ENCODE assay signal across 21 mouse cellular contexts in genomic region chr14:62455570-62455879, GRCm38 (mm10). TPM values are rescaled to one million over a fixed set of nuclear protein-coding genes. Genes with fewer than 3 reads are reported as not detected.
DNase-seq lines count a peak whose midpoint lies in the region; ATAC-seq and TF ChIP-seq lines count a peak whose summit lies in the region.
"Had no signal": no experiment of that assay in that cellular context is flagged by ENCODE, and none has a peak within 500 bp of the region (broad histone marks: within the 10 kb centered on the region; RNA-seq: fewer than 3 reads in every experiment).

No protein-coding gene starts in this region.

- H3K4me3 ChIP-seq in layer of hippocampus, adult 2 months, result no peak overlapping the region
- H3K4me3 ChIP-seq in neural tube, embryonic 13.5 days, result no peak overlapping the region
- H3K4me3 ChIP-seq in midbrain, embryonic 15.5 days, result no peak overlapping the region
- H3K4me3 ChIP-seq: heart, embryonic 10.5 days; limb, embryonic 10.5 days had no signal

- H3K36me3 ChIP-seq in neural tube, embryonic 13.5 days, result no peaks in the 10 kb centered on the region
- H3K36me3 ChIP-seq in midbrain, embryonic 15.5 days (replicated peaks), result no peaks in the 10 kb centered on the region
- H3K36me3 ChIP-seq: heart, embryonic 10.5 days; limb, embryonic 10.5 days had no signal

- WGBS in neural tube, embryonic 13.5 days, result 52% methylated on average over 5 of the region's 5 CpGs
- WGBS in midbrain, embryonic 15.5 days, result 53% methylated on average over 5 of the region's 5 CpGs

- no peak for DNase-seq in layer of hippocampus, adult 2 months (ENCODE audit: low spot score in 2 of 2)
- no peak for DNase-seq in layer of hippocampus, adult 11-12 months (ENCODE audit: low spot score)
- no peak for DNase-seq in neural tube, embryonic 10.5 days (ENCODE audit: extremely low spot score, low spot score)
- no peak for DNase-seq in Muller cell, postnatal 12 days (ENCODE audit: inconsistent ontology term)
- DNase-seq: cerebellum, adult 18-20 months; cerebellum, postnatal 25 days; embryo, embryonic 11 days; kidney, adult 2 months; kidney, postnatal 10 days; lung, adult 2 months; retina, postnatal 1 day; thymus, adult 2 months had no signal

- peak overlapping the region; percentile 2; the same call in 1 of the 2 replicates for H3K27ac ChIP-seq in layer of hippocampus, adult 2 months
- peak overlapping the region; percentile 39 for H3K27ac ChIP-seq in neural tube, embryonic 13.5 days (replicated peaks)
- H3K27ac ChIP-seq in midbrain, embryonic 15.5 days, result 0 out of 2 replicates have a peak overlapping the region, but pooled peaks have one; percentile 38
- H3K27ac ChIP-seq: heart, embryonic 10.5 days; limb, embryonic 10.5 days had no signal

- no peaks in the 10 kb centered on the region for H3K9me3 ChIP-seq in neural tube, embryonic 13.5 days
- no peaks in the 10 kb centered on the region for H3K9me3 ChIP-seq in midbrain, embryonic 15.5 days
- H3K9me3 ChIP-seq: heart, embryonic 10.5 days; limb, embryonic 10.5 days had no signal

- H3K4me1 ChIP-seq in neural tube, embryonic 13.5 days (replicated peaks), result peaks cover 42% of the 10 kb centered on the region
- H3K4me1 ChIP-seq in midbrain, embryonic 15.5 days, result peaks cover 29% of the 10 kb centered on the region; the same call in 1 of the 2 replicates
- H3K4me1 ChIP-seq: limb, embryonic 10.5 days had no signal

- H3K4me2 ChIP-seq in neural tube, embryonic 13.5 days, result peak overlapping the region; percentile 15
- no peak overlapping the region for H3K4me2 ChIP-seq in midbrain, embryonic 15.5 days

- no peak overlapping the region for H3K9ac ChIP-seq in neural tube, embryonic 13.5 days
- no peak overlapping the region for H3K9ac ChIP-seq in midbrain, embryonic 15.5 days

- no peak for TF ChIP-seq CTCF in layer of hippocampus, adult 2 months (conservative IDR thresholded peaks at IDR 0.05)

- peak; percentile 71 for ATAC-seq in neural tube, embryonic 13.5 days (ENCODE audit: low read depth)
- ATAC-seq in midbrain, embryonic 15.5 days (replicated peaks), result no peak; the same call in 1 of the 2 replicates
- ATAC-seq in inflammation-experienced regulatory T-cells, adult 6 months, result no peak

- no peaks in the 10 kb centered on the region; the same call in 1 of the 2 replicates for H3K27me3 ChIP-seq in neural tube, embryonic 13.5 days
- 0 out of 2 replicates have a peak, but pooled peaks cover 2% of the 10 kb centered on the region for H3K27me3 ChIP-seq in midbrain, embryonic 15.5 days (replicated peaks)

RNA-seq across cellular contexts. Expression of gene Gucy1b2, which starts 0.6 kb away (rescaled TPM):
- total RNA-seq in layer of hippocampus, adult 2 months (2021), result under 1 TPM in 1 of 2 experiments, not detected in 1; 0.37 TPM
- polyA plus RNA-seq in neural tube, embryonic 13.5 days (2015; fragmentation: Nextera tagmentation; extraction: Ambion mirVana), result 0.25 and 0.32 TPM in 2 replicates
- polyA plus RNA-seq in midbrain, embryonic 15.5 days (2015; fragmentation: Nextera tagmentation; extraction: Ambion mirVana), result 0.61 and 1.2 TPM in 2 replicates
- not detected for polyA plus RNA-seq in inflammation-experienced regulatory T-cells, adult 6 months (2017; shearing (Covaris generic))
- total RNA-seq: liver, adult 2 months; megakaryocyte, adult 5-6 weeks had no signal
- polyA plus RNA-seq: C2C12; liver, adult 2 months; lung, adult 2 months; urinary bladder, adult 2 months had no signal
